Mouse (Mus musculus): Measurements from ENCODE around the gene Srp68.

DNA sequence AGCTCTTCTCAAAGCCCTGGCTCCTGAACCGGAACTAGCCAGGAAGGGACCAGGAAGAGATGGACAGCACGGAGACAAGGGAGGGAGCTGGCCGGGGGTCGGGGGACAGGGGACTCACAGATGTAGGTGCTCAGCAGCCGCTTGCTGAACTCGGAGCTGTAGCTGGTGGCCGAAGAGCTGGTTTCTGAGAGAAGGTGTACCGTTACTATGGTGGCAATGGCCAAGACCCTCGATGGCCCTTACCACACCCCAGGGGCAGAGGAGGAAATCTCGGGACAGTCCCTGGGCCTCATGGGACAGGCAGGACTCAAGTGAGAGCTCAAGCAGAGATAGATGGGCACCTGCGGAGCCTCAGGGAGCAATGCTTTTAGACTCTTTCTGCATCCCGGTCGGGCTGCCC lies 18.4 kb upstream of the Srp68 start:
- TF ChIP-seq TAL1 (IDR thresholded peaks at IDR 0.05; ENCODE audit: low read length): no peak
- TF ChIP-seq MAZ (IDR thresholded peaks at IDR 0.05; ENCODE audit: low read depth, low read length): no peak
